Mouse (Mus musculus) midbrain, embryonic 11.5 days (tissue): ENCODE results near the gene Wdr60. TPM values are rescaled to one million over a fixed set of nuclear protein-coding genes. Genes with fewer than 3 reads are reported as not detected.

ENCODE experiments used
- ATAC-seq: fragments of 200-750 bp; cut with Nextera tagmentation; 2 replicates; pipeline ENCODE4 v1.8.0; 2017; ENCODE audit warnings: moderate TSS enrichment, moderate library complexity; ENCODE audit not compliant: low FRiP score
- DNase-seq: peaks from one replicate; pipeline ENCODE4 v3.0.0; 2015; ENCODE audit warnings: low spot score; ENCODE audit errors: missing footprints
- H3K27ac ChIP-seq: fragments of 300-500 bp; sonication (generic); 2 replicates; pipeline ENCODE4 v1.5.1; 2014; ENCODE audit warnings: low read depth, low read length
- H3K27me3 ChIP-seq: fragments of 300-500 bp; sonication (generic); 2 replicates; pipeline ENCODE4 v1.6.1; 2014; ENCODE audit warnings: mild to moderate bottlenecking, low read length, moderate library complexity, mixed read lengths; ENCODE audit not compliant: control insufficient read depth, insufficient read depth
- H3K36me3 ChIP-seq: fragments of 300-500 bp; sonication (generic); 2 replicates; pipeline ENCODE4 v1.6.1; 2014; ENCODE audit warnings: mild to moderate bottlenecking, low read length, moderate library complexity, mixed read lengths; ENCODE audit not compliant: control insufficient read depth, insufficient read depth
- H3K4me1 ChIP-seq: fragments of 300-500 bp; sonication (generic); 2 replicates; pipeline ENCODE4 v1.6.1; 2014; ENCODE audit warnings: low read length; ENCODE audit not compliant: control insufficient read depth, insufficient read depth
- H3K4me2 ChIP-seq: fragments of 300-500 bp; sonication (generic); 2 replicates; pipeline ENCODE4 v1.6.1; 2014; ENCODE audit warnings: mild to moderate bottlenecking, moderate library complexity
- H3K4me3 ChIP-seq: fragments of 300-500 bp; sonication (generic); 2 replicates; pipeline ENCODE4 v1.5.1; 2014; ENCODE audit warnings: low read depth, low read length
- H3K9ac ChIP-seq: fragments of 300-500 bp; sonication (generic); 2 replicates; pipeline ENCODE4 v1.6.1; 2014; ENCODE audit warnings: low read length
- H3K9me3 ChIP-seq: fragments of 300-500 bp; sonication (generic); 2 replicates; pipeline ENCODE4 v1.6.1; 2016; ENCODE audit warnings: low read length; ENCODE audit not compliant: control insufficient read depth
- WGBS: fragments of 180-500 bp; shearing (Covaris S2); extraction: QIAGEN DNeasy Blood & Tissue Kit; methylation state at CpG from one replicate; pipeline ENCODE4 v1.1.7; 2014; 5-methylcytosine and 5-hydroxymethylcytosine counted together
- polyA plus RNA-seq: library from polyadenylated mRNA; unstranded; fragments of >200 nt; fragmentation: Nextera tagmentation; extraction: Ambion mirVana; gene quantifications from 2 replicates; pipeline ENCODE4 v1.2.1, GENCODE M21; 2014

Wdr60 gene
- polyA plus RNA-seq, 1 experiment from 2014 or later = 14.1 TPM

DNA sequence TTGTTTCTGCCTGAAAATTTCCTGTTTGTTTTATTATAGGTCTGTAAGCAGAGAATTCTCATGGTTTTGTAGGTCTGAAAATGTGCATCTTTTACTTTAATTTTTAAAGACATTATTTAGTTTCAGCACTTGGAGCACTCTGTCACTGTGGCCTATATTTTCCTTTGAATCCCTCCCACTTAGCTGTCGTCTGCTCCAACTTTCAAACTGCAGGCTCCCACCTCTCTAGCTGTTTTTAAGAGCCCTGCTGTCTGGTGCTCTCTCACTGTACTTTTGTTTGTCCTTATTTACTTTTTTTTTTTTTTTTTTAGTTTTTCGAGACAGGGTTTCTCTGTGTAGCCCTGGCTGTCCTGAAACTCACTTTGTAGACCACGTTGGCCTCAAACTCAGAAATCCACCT, 24.0 kb downstream of the Wdr60 start:
- Histone ChIP-seq H3K4me1 (no peaks in the 10 kb centered on the region), H3K9me3 (no peaks in the 10 kb centered on the region), H3K27me3 (no peaks in the 10 kb centered on the region), H3K36me3 (no peaks in the 10 kb centered on the region), H3K27ac (no peak overlapping the region), H3K9ac (no peak overlapping the region), H3K4me2 (no peak overlapping the region), H3K4me3 (no peak overlapping the region)
- ATAC-seq (no peak), DNase-seq (no peak)
- 74% methylated on average over 3 of the region's 3 CpGs for WGBS

DNA sequence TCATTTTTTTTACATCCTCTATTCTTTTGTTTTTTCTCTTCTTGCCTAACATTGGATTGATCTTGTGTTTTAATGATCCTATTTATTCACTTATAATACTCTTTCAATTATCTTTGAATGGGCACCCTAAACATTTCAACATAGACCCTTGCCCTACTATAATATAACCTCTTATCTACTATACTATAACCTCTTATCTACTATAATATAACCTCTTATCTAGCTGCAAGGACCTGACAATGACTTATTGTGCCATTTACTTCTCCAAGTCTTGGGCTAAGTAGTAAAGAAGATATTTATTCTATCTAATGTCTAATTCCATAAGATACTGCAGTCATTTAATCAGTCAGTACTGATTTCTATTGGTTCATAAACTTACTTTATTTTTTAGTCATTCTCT, 24.5 kb downstream of the Wdr60 start:
- ATAC-seq = no peak
- no peaks in the 10 kb centered on the region for H3K36me3 ChIP-seq
- H3K4me1 ChIP-seq = no peaks in the 10 kb centered on the region
- H3K27ac ChIP-seq = no peak overlapping the region
- H3K27me3 ChIP-seq = no peaks in the 10 kb centered on the region
- DNase-seq = no peak
- H3K9me3 ChIP-seq = no peaks in the 10 kb centered on the region
- H3K4me2 ChIP-seq = no peak overlapping the region
- no peak overlapping the region for H3K4me3 ChIP-seq
- no peak overlapping the region for H3K9ac ChIP-seq

DNA sequence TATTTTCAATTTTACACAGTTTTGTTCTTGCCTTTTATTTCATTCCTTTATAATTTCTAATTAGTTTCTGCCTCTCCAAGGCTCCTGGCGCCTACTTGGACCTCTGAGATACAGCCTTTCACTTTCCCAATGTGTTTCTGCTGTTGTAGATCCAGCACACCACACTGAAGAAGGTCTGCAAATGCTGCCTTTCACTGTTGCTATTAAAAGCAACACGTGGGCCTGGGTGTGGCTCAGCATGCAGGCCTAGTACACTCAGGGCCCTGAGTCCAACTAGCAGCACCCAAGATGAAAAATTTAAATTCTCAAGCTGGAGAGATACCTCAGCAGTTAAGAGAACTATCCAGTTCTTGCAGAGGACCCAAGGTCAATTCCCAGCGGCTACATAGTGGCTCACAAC, 26.2 kb downstream of the Wdr60 start:
- Histone ChIP-seq H3K9ac (no peak overlapping the region), H3K9me3 (no peaks in the 10 kb centered on the region), H3K27me3 (no peaks in the 10 kb centered on the region), H3K4me1 (no peaks in the 10 kb centered on the region), H3K27ac (no peak overlapping the region), H3K4me3 (no peak overlapping the region), H3K4me2 (no peak overlapping the region), H3K36me3 (no peaks in the 10 kb centered on the region)
- no peak for DNase-seq
- WGBS = 88% methylated on average over 3 of the region's 3 CpGs
- ATAC-seq = no peak

DNA sequence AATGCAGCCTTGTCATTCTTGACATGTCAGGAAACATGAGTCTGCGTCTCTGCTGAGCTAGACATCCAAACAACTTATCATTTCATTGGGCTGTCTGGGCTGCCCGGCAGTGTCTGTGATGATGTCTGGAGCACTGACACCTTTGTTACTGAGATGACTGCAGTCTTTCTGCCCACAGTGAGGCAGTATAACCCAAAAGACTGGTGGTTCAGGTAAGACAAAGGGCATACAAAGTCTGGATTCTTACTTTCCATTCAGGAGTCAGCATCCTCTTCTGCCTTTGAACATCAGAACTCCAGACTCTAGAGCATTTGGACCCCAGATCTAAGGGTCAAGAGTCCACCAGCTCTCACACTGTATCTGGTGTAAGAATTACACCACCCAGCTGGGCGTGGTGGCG, 27.5 kb downstream of the Wdr60 start:
- no peak for DNase-seq
- H3K9me3 ChIP-seq = no peaks in the 10 kb centered on the region
- no peak for ATAC-seq
- no peaks in the 10 kb centered on the region for H3K4me1 ChIP-seq
- WGBS = 83% methylated on average over 4 of the region's 4 CpGs
- no peak overlapping the region for H3K4me3 ChIP-seq
- no peak overlapping the region for H3K4me2 ChIP-seq
- H3K27ac ChIP-seq = no peak overlapping the region
- H3K36me3 ChIP-seq = no peaks in the 10 kb centered on the region
- no peaks in the 10 kb centered on the region for H3K27me3 ChIP-seq
- no peak overlapping the region for H3K9ac ChIP-seq

DNA sequence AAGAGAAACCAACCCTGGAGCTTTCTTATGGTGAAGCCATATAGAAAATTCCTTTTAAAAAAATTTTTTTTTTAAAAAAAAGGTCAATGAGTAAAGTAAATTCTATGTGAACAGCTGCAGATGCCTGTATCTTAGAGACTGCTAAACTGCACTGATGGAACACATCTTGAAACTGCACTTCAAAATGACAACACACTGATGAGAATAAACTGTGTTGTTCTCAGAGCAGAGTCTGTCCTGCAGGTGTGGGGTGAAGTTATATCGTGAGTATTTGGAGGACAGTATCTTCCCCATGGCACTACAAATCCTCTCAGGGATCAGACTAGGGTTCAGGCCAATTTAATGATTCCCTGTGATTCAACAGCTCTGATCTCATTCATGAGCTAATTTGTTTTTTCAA, 30.8 kb downstream of the Wdr60 start:
- H3K4me3 ChIP-seq = no peak overlapping the region
- H3K4me2 ChIP-seq = no peak overlapping the region
- no peak for ATAC-seq
- H3K4me1 ChIP-seq = no peaks in the 10 kb centered on the region
- no peaks in the 10 kb centered on the region for H3K9me3 ChIP-seq
- H3K9ac ChIP-seq = no peak overlapping the region
- WGBS = 80% methylated on average over 1 of the region's 1 CpGs
- H3K27ac ChIP-seq = no peak overlapping the region
- H3K36me3 ChIP-seq = no peaks in the 10 kb centered on the region
- no peak for DNase-seq
- no peaks in the 10 kb centered on the region for H3K27me3 ChIP-seq

DNA sequence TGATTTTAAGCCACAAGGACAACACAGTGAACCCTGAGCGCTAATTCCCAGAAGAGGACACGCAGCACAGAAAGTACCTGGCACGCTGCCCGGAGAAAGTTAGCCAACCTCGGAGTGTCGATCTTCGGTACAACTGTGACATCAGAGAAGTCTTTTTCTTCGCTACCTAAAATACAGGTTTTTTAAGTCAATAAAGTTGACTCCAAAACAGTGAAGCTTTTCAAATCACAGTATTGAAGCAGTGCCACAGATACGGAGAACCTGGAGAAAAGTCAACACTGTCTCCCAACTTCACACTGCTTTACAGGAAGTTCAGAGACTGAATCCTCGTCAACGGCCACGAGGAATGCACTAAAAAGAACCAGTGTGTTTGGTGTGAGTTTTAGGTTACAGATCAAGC, 31.2 kb downstream of the Wdr60 start:
- no peak for ATAC-seq
- no peak for DNase-seq
- WGBS = 92% methylated on average over 12 of the region's 12 CpGs
- no peaks in the 10 kb centered on the region for H3K9me3 ChIP-seq
- H3K27ac ChIP-seq = no peak overlapping the region
- no peaks in the 10 kb centered on the region for H3K27me3 ChIP-seq
- no peaks in the 10 kb centered on the region for H3K4me1 ChIP-seq
- no peak overlapping the region for H3K4me3 ChIP-seq
- no peak overlapping the region for H3K9ac ChIP-seq
- no peak overlapping the region for H3K4me2 ChIP-seq
- no peaks in the 10 kb centered on the region for H3K36me3 ChIP-seq

DNA sequence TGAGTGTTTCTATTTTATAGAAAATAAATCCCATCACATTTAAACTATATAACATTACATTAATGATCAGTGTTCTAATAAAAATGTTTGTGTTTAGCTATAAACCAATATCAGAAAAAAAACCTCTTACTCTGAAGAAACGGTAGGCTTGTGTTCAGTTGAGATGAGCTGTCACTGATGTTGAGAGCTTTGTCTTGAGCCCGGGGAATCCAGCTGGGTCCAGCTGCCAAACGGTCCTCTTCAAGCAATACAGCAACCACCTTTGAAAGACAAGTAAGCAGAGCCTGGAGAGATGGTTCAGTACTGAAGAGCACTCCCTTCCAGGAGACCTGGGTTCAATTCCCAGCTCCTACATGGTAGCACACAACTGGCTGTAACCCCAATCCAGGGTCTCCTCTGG, 33.4 kb downstream of the Wdr60 start:
- no peak for DNase-seq

DNA sequence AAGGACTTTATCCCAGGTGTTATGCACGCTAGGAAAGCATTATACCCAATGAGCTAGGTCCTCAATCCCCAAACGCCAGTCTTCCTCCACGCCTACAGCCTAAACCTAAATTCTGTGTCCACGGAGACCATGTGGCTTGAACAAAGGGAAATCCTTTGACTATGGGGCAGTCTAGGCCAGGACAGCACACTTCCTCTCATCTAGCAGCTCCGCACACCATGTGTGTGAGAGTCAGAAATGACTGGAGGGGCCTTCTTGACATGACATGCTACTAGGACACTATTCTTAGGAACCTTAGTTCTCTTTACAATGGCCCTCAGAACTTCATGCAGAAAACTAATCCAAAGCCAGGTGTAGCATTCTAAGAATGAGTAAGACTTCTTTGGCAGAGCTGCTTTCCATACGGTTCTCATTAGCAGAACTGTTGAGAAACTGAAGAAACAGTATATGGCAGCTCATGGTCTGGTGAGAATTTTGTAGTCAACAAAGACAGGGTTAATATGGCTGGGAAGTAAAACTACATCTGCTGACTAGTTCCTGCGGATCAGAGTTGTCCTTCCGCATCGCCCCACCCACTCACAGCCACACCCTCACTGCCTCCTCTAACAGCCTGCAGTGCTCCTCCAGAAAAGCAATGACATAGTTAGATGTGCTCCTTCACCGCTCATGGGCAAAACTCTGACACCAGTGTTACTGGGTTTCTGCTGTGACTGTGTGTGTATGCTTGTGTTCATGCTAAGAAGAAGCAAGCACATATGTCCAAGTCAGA, 36.3 kb downstream of the Wdr60 start:
- Histone ChIP-seq H3K9me3 (no peaks in the 10 kb centered on the region), H3K27ac (no peak overlapping the region), H3K9ac (no peak overlapping the region), H3K4me2 (no peak overlapping the region), H3K4me3 (no peak overlapping the region), H3K27me3 (no peaks in the 10 kb centered on the region), H3K36me3 (no peaks in the 10 kb centered on the region), H3K4me1 (no peaks in the 10 kb centered on the region)
- 85% methylated on average over 10 of the region's 10 CpGs for WGBS
- no peak for ATAC-seq
- DNase-seq = no peak

More for the DNA sequence above, 33.4 kb downstream of the Wdr60 start:
- H3K27me3 ChIP-seq = no peaks in the 10 kb centered on the region
- no peak overlapping the region for H3K9ac ChIP-seq
- no peak overlapping the region for H3K4me2 ChIP-seq
- H3K36me3 ChIP-seq = no peaks in the 10 kb centered on the region
- 83% methylated on average over 3 of the region's 3 CpGs for WGBS
- no peak overlapping the region for H3K4me3 ChIP-seq
- H3K4me1 ChIP-seq = no peaks in the 10 kb centered on the region
- ATAC-seq = no peak
- no peak overlapping the region for H3K27ac ChIP-seq
- no peaks in the 10 kb centered on the region for H3K9me3 ChIP-seq

DNA sequence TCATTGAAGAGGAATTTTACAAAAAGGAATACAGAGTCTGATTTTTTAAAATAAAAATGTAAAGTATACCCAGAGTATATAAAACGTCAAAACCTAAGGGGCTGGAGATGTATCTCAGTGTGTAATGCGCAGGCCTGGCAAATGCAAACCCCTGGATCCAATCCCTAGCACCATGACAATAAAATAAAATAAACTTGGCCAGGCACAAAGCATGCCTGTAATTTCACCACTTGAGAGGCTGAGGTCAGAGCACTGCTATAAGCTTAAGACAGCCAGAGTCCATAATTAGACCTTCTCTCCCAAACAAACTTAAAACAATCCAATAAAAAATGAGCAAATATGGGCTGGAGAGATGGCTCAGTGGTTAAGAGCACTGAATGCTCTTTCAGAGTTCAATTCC, 39.7 kb downstream of the Wdr60 start:
- H3K4me2 ChIP-seq = no peak overlapping the region
- WGBS = 93% methylated on average over 2 of the region's 2 CpGs
- DNase-seq (no peak), ATAC-seq (no peak)
- H3K36me3 ChIP-seq = no peaks in the 10 kb centered on the region
- H3K4me3 ChIP-seq = no peak overlapping the region
- H3K9ac ChIP-seq = no peak overlapping the region
- no peak overlapping the region for H3K27ac ChIP-seq
- H3K9me3 ChIP-seq = no peaks in the 10 kb centered on the region
- H3K27me3 ChIP-seq = no peaks in the 10 kb centered on the region
- H3K4me1 ChIP-seq = no peaks in the 10 kb centered on the region
